11 mouse cellular contexts compared by ENCODE assay signal in the genomic region with DNA sequence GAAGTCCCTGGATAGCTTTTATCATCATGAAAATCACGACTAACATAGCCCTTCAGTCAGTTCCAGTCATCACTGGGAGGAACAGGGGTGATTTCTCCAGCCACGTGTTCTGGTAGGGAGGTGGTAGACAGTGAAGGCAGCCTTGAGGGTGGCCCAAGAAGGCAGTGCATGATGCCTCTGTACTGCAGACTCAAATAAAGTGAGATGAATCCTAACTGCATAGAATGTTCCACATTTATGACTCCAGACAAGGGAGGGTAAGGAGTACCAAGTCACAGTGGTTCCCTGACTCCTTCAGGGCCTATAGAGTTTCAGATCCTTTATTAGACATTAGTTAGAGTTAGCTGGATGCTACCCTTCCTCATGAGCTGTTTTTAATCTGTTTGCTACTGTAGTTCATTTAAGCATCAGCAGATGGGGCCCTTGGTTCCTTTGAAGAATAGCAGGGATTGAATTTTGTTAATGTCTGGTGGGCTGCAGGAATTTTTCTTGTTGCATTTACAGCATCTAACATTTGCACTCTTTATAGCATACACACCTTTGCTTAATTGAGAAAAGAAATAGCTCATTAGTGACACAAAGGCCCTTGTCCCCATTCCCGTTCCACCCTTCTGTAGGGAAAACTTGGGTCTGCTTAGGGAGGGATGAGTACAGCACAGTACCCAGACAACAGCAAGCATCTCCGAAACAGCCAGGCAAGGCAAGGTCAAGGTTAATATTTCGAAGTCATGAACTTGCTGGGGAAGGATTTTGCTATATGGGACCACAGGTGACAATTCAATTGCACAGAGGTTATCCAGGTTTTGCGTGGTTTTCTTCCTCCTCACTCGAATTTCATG.
DNase-seq lines count a peak whose midpoint lies in the region; ATAC-seq lines count a peak whose summit lies in the region.
"Had no signal": no experiment of that assay in that cellular context is flagged by ENCODE, and none has a peak within 500 bp of the region (broad histone marks: within the 10 kb centered on the region; RNA-seq: fewer than 3 reads in every experiment).

No protein-coding gene starts in this region.

- H3K4me1 ChIP-seq in hindbrain, embryonic 14.5 days (replicated peaks; ENCODE audit: control insufficient read depth, insufficient read depth, low read length), result no peaks in the 10 kb centered on the region
- H3K4me1 ChIP-seq in hindbrain, embryonic 13.5 days (replicated peaks), result no peaks in the 10 kb centered on the region
- H3K4me1 ChIP-seq in neural tube, embryonic 11.5 days (ENCODE audit: control insufficient read depth, insufficient read depth, low read length), result no peaks in the 10 kb centered on the region
- H3K4me1 ChIP-seq in neural tube, embryonic 15.5 days, result no peaks in the 10 kb centered on the region
- H3K4me1 ChIP-seq in forebrain, embryonic 16.5 days (replicated peaks; ENCODE audit: control insufficient read depth, insufficient read depth, low read length), result peaks cover 7% of the 10 kb centered on the region; the same call in 1 of the 2 replicates
- H3K4me1 ChIP-seq: limb, embryonic 15.5 days; stomach, embryonic 15.5 days had no signal

- H3K9ac ChIP-seq in hindbrain, embryonic 14.5 days, result no peak overlapping the region
- no peak overlapping the region for H3K9ac ChIP-seq in hindbrain, embryonic 13.5 days
- H3K9ac ChIP-seq in neural tube, embryonic 11.5 days (ENCODE audit: low read length), result no peak overlapping the region
- H3K9ac ChIP-seq in neural tube, embryonic 15.5 days (replicated peaks), result no peak overlapping the region
- H3K9ac ChIP-seq in forebrain, embryonic 16.5 days (replicated peaks; ENCODE audit: low read depth, low read length), result no peak overlapping the region
- H3K9ac ChIP-seq: limb, embryonic 15.5 days; stomach, embryonic 15.5 days had no signal

- no peak overlapping the region for H3K4me3 ChIP-seq in hindbrain, embryonic 14.5 days (replicated peaks; ENCODE audit: low read length)
- H3K4me3 ChIP-seq in hindbrain, embryonic 13.5 days, result no peak overlapping the region
- H3K4me3 ChIP-seq in neural tube, embryonic 11.5 days (ENCODE audit: low read depth, low read length), result no peak overlapping the region
- H3K4me3 ChIP-seq in neural tube, embryonic 15.5 days (replicated peaks), result no peak overlapping the region
- H3K4me3 ChIP-seq in forebrain, embryonic 16.5 days (replicated peaks; ENCODE audit: low read length), result no peak overlapping the region
- H3K4me3 ChIP-seq: limb, embryonic 15.5 days; stomach, embryonic 15.5 days had no signal

- no peaks in the 10 kb centered on the region for H3K9me3 ChIP-seq in hindbrain, embryonic 14.5 days (ENCODE audit: control insufficient read depth, low read length)
- H3K9me3 ChIP-seq in hindbrain, embryonic 13.5 days, result no peaks in the 10 kb centered on the region
- H3K9me3 ChIP-seq in neural tube, embryonic 11.5 days (ENCODE audit: control insufficient read depth, low read length), result no peaks in the 10 kb centered on the region
- H3K9me3 ChIP-seq in neural tube, embryonic 15.5 days (replicated peaks), result no peaks in the 10 kb centered on the region
- H3K9me3 ChIP-seq in forebrain, embryonic 16.5 days (ENCODE audit: control insufficient read depth, low read length), result no peaks in the 10 kb centered on the region
- H3K9me3 ChIP-seq: limb, embryonic 15.5 days; stomach, embryonic 15.5 days had no signal

- H3K4me2 ChIP-seq in hindbrain, embryonic 14.5 days (replicated peaks), result no peak overlapping the region
- H3K4me2 ChIP-seq in hindbrain, embryonic 13.5 days, result no peak overlapping the region
- H3K4me2 ChIP-seq in neural tube, embryonic 11.5 days (ENCODE audit: low read depth), result no peak overlapping the region
- no peak overlapping the region for H3K4me2 ChIP-seq in neural tube, embryonic 15.5 days
- H3K4me2 ChIP-seq in forebrain, embryonic 16.5 days (ENCODE audit: low read length), result no peak overlapping the region
- H3K4me2 ChIP-seq: limb, embryonic 15.5 days; stomach, embryonic 15.5 days had no signal

- H3K36me3 ChIP-seq in hindbrain, embryonic 14.5 days (replicated peaks; ENCODE audit: control insufficient read depth, insufficient read depth), result no peaks in the 10 kb centered on the region
- no peaks in the 10 kb centered on the region for H3K36me3 ChIP-seq in hindbrain, embryonic 13.5 days
- no peaks in the 10 kb centered on the region for H3K36me3 ChIP-seq in neural tube, embryonic 11.5 days (ENCODE audit: control insufficient read depth, insufficient read depth, low read length)
- H3K36me3 ChIP-seq in neural tube, embryonic 15.5 days, result no peaks in the 10 kb centered on the region
- no peaks in the 10 kb centered on the region for H3K36me3 ChIP-seq in forebrain, embryonic 16.5 days (ENCODE audit: control insufficient read depth, insufficient read depth)
- H3K36me3 ChIP-seq: limb, embryonic 15.5 days; stomach, embryonic 15.5 days had no signal

- no peak overlapping the region for H3K27ac ChIP-seq in hindbrain, embryonic 14.5 days
- H3K27ac ChIP-seq in hindbrain, embryonic 13.5 days, result no peak overlapping the region
- no peak overlapping the region for H3K27ac ChIP-seq in neural tube, embryonic 11.5 days (ENCODE audit: low read depth, low read length)
- H3K27ac ChIP-seq in neural tube, embryonic 15.5 days (replicated peaks), result no peak overlapping the region
- no peak overlapping the region for H3K27ac ChIP-seq in forebrain, embryonic 16.5 days (ENCODE audit: low read length)
- H3K27ac ChIP-seq: limb, embryonic 15.5 days; stomach, embryonic 15.5 days had no signal

- H3K27me3 ChIP-seq in hindbrain, embryonic 14.5 days (ENCODE audit: control insufficient read depth, insufficient read depth, low read length), result no peaks in the 10 kb centered on the region
- no peaks in the 10 kb centered on the region for H3K27me3 ChIP-seq in hindbrain, embryonic 13.5 days
- H3K27me3 ChIP-seq in neural tube, embryonic 11.5 days (ENCODE audit: control insufficient read depth, insufficient read depth, low read length), result no peaks in the 10 kb centered on the region
- H3K27me3 ChIP-seq in neural tube, embryonic 15.5 days (replicated peaks), result no peaks in the 10 kb centered on the region
- H3K27me3 ChIP-seq in forebrain, embryonic 16.5 days (replicated peaks; ENCODE audit: control insufficient read depth, insufficient read depth, low read length), result no peaks in the 10 kb centered on the region
- H3K27me3 ChIP-seq: limb, embryonic 15.5 days; stomach, embryonic 15.5 days had no signal

- 73% methylated on average over 7 of the region's 7 CpGs for WGBS in hindbrain, embryonic 14.5 days
- 77% methylated on average over 7 of the region's 7 CpGs for WGBS in hindbrain, embryonic 13.5 days
- 78% methylated on average over 7 of the region's 7 CpGs for WGBS in neural tube, embryonic 11.5 days
- WGBS in neural tube, embryonic 15.5 days, result 75% methylated on average over 7 of the region's 7 CpGs
- WGBS in forebrain, embryonic 16.5 days, result 73% methylated on average over 7 of the region's 7 CpGs

- peak; percentile 17; the same call in 1 of the 2 replicates for ATAC-seq in hindbrain, embryonic 14.5 days (ENCODE audit: low FRiP score)
- no peak for ATAC-seq in hindbrain, embryonic 13.5 days (ENCODE audit: low FRiP score)
- 0 out of 2 replicates have a peak, but pooled peaks have one; percentile 33 for ATAC-seq in neural tube, embryonic 11.5 days (ENCODE audit: insufficient read depth, low FRiP score, low TSS enrichment)
- ATAC-seq in neural tube, embryonic 15.5 days (ENCODE audit: low FRiP score), result no peak
- ATAC-seq in forebrain, embryonic 16.5 days, result peak; percentile 63

- DNase-seq in hindbrain, embryonic 14.5 days (ENCODE audit: low spot score), result peak; percentile 81
- DNase-seq in neural tube, embryonic 11.5 days (ENCODE audit: low spot score), result no peak
- peak; percentile 14 for DNase-seq in retina, postnatal 7 days (ENCODE audit: low read depth, low spot score)
- DNase-seq in gastrocnemius, adult 18-20 months (ENCODE audit: low spot score), result no peak
- DNase-seq in urinary bladder, postnatal 25 days (ENCODE audit: low spot score), result no peak
- DNase-seq: heart, postnatal 36 days had no signal

Comparison
In these comparisons a context has a peak if more than half of its experiments do, and no peak if none do; other contexts are left out.
1. ATAC-seq: peak in hindbrain, embryonic 14.5 days (single experiment), neural tube, embryonic 11.5 days (single experiment) and forebrain, embryonic 16.5 days (single experiment); none in hindbrain, embryonic 13.5 days (single experiment) and neural tube, embryonic 15.5 days (single experiment).
2. DNase-seq: peak in hindbrain, embryonic 14.5 days (single experiment) and retina, postnatal 7 days (single experiment); none in neural tube, embryonic 11.5 days (single experiment), gastrocnemius, adult 18-20 months (single experiment) and urinary bladder, postnatal 25 days (single experiment).